Mouse (Mus musculus): ENCODE measurements around the gene Kif21b.

DNA sequence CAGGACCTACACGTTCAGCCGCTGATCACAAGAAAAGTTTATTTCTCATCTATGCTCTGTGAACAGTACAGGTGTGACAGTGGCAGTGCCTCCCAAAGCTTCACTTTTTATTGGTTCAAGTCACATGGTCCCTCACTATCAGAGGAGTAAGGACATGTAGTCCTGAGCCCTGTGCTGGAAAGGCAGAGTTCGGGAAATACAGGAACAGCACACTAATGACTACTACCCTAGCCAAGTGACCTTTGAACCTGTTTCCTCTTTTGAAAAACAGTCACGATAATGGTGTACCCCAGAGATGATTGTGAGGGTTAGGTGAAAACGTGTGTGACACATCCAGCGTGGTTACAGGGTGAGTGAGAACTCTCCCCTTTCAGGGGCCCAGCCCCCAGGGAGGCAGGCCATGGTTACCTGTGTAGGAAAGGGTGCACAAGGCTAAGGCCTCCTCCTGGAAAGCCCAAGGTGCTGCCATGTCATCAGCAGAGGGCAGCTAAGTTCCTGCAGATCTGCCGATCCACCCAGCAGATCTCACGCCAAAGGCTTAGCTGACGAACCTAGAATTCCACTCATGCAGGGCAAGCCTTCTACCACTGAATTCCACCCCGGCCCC, 4.9 kb upstream of the Kif21b start:
- TF ChIP-seq CTCF (IDR thresholded peaks at IDR 0.05; ENCODE audit: low read depth) (no peak), EP300 (IDR thresholded peaks at IDR 0.05; ENCODE audit: low read depth) (no peak)

All from liver, embryonic 14.5 days (tissue).